Mouse (Mus musculus) hindbrain, embryonic 14.5 days (tissue): ENCODE measurements at regions not wholly inside any gene's neighbourhood (a gene's known extent, or its start where the extent isn't known, plus 50 kb on each side); places are given as distances from the start of the nearest gene placed in this dataset.

Experiments
- ATAC-seq: fragments of 200-750 bp; cut with Nextera tagmentation; 2 replicates; pipeline ENCODE4 v1.8.0; 2017; ENCODE audit warnings: moderate number of reproducible peaks, mild to moderate bottlenecking, moderate TSS enrichment, moderate library complexity; ENCODE audit not compliant: low FRiP score
- DNase-seq: peaks from one replicate; pipeline ENCODE4 v3.0.0-alpha.2; 2015; ENCODE audit warnings: low spot score
- H3K27ac ChIP-seq: fragments of 300-500 bp; sonication (generic); 2 replicates; pipeline ENCODE4 v1.5.1; 2014; ENCODE audit warnings: mild to moderate bottlenecking, moderate library complexity
- H3K27me3 ChIP-seq: fragments of 300-500 bp; sonication (generic); 2 replicates; pipeline ENCODE4 v1.6.1; 2014; ENCODE audit warnings: mild to moderate bottlenecking, low read length, mixed read lengths; ENCODE audit not compliant: control insufficient read depth, insufficient read depth
- H3K36me3 ChIP-seq: fragments of 300-500 bp; sonication (generic); replicated peaks from 2 replicates; pipeline ENCODE4 v1.6.1; 2014; ENCODE audit not compliant: control insufficient read depth, insufficient read depth
- H3K4me1 ChIP-seq: fragments of 300-500 bp; sonication (generic); replicated peaks from 2 replicates; pipeline ENCODE4 v1.6.1; 2014; ENCODE audit warnings: antibody characterized with exemption, low read length, mixed read lengths; ENCODE audit not compliant: control insufficient read depth, insufficient read depth
- H3K4me2 ChIP-seq: fragments of 300-500 bp; sonication (generic); replicated peaks from 2 replicates; pipeline ENCODE4 v1.6.1; 2014; ENCODE audit warnings: mild to moderate bottlenecking, moderate library complexity
- H3K4me3 ChIP-seq: fragments of 300-500 bp; sonication (generic); replicated peaks from 2 replicates; pipeline ENCODE4 v1.5.1; 2014; ENCODE audit warnings: mild to moderate bottlenecking, low read length
- H3K9ac ChIP-seq: fragments of 300-500 bp; sonication (generic); 2 replicates; pipeline ENCODE4 v1.6.1; 2014
- H3K9me3 ChIP-seq: fragments of 300-500 bp; sonication (generic); 2 replicates; pipeline ENCODE4 v1.6.1; 2016; ENCODE audit warnings: low read length; ENCODE audit not compliant: control insufficient read depth
- WGBS: fragments of 180-500 bp; shearing (Covaris S2); extraction: QIAGEN DNeasy Blood & Tissue Kit; methylation state at CpG from one replicate; pipeline ENCODE4 v1.1.7; 2014; 5-methylcytosine and 5-hydroxymethylcytosine counted together

DNA sequence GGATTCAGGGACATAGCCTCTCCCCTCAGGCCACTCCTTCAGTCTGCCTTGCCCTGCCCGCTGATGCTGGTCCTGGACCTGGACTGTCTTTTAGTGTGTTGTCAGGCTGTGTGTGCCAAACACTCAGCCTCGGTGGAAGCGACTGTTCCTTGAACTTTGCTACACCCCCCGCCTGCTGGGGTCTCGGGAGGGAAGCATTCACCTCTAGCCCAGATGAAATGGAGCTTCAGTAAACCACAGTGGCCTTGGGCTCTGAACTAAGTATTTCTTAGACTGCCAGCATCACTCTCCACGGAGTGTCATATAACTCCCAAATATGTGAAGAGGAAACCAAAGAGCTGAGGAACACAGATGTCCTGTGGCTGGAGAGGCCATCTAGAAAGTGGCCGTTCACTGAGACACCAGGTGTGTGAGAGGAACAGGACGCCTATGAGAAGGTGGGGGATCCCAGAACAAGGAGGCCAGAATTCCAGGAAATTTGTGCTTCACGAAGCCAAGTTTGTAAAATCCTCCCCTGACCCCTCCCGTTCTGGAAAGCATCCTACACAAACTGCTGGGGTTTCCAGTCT lies 170.2 kb downstream of the Zfp36l1 start:
- 73% methylated on average over 10 of the region's 10 CpGs for WGBS
- no peak for ATAC-seq
- H3K27me3 ChIP-seq: no peaks in the 10 kb centered on the region

DNA sequence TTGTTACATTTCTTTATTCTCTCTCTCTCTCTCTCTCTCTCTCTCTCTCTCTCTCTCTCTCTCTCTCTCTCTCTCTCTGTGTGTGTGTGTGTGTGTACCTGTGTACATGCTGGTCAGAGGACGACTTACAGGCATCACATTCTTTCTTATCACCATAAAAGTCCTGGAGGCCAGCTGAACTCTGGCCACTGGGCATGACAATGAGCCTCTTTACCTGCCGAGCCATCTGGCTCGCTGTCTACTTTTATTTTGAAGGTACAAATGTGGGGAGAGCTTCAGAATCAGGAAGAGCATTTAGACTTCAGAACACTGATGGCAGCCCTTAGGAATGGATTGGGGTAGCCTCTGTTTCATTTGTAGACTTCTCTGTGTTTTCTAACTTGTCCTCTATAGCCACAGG lies 171.0 kb downstream of the Zfp36l1 start:
- no peak for ATAC-seq
- WGBS: 50% methylated on average over 3 of the region's 3 CpGs

More for the DNA sequence above, 170.2 kb downstream of the Zfp36l1 start:
- no peak overlapping the region for H3K9ac ChIP-seq
- 0 out of 2 replicates have a peak, but pooled peaks cover 7% of the 10 kb centered on the region for H3K4me1 ChIP-seq
- no peak overlapping the region for H3K27ac ChIP-seq
- H3K36me3 ChIP-seq: no peaks in the 10 kb centered on the region
- H3K9me3 ChIP-seq: no peaks in the 10 kb centered on the region
- H3K4me2 ChIP-seq: no peak overlapping the region
- H3K4me3 ChIP-seq: no peak overlapping the region
- DNase-seq: no peak

DNA sequence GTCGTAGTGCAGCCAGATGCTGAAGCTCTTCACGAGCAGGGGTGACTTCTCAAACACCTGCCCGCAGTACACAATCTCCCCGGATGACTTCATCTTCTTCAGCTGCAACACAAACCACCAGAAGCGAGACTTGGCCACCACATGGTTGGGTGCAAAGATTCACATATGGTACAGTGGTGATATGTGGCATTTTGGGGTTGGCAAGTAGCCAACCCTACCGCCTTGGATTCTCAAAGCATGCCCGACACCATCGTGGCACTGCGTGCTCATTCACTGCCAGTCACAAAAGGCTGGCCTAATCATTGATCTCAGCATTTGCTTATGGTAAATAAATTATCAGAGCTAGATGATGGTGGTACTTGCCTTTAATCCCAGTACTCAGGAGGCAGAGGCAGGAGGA lies 173.4 kb downstream of the Zfp36l1 start:
- no peak for ATAC-seq
- WGBS: 92% methylated on average over 9 of the region's 9 CpGs
- H3K4me2 ChIP-seq: no peak overlapping the region
- no peak for DNase-seq
- peaks cover 6% of the 10 kb centered on the region; the same call in 1 of the 2 replicates for H3K4me1 ChIP-seq
- H3K4me3 ChIP-seq: no peak overlapping the region
- no peak overlapping the region for H3K27ac ChIP-seq
- H3K36me3 ChIP-seq: no peaks in the 10 kb centered on the region
- no peaks in the 10 kb centered on the region for H3K27me3 ChIP-seq
- H3K9me3 ChIP-seq: no peaks in the 10 kb centered on the region
- H3K9ac ChIP-seq: no peak overlapping the region

More for the DNA sequence above, 171.0 kb downstream of the Zfp36l1 start:
- Histone ChIP-seq H3K9ac (no peak overlapping the region), H3K4me1 (peaks cover 12% of the 10 kb centered on the region; the same call in 1 of the 2 replicates), H3K27me3 (no peaks in the 10 kb centered on the region), H3K4me3 (no peak overlapping the region), H3K9me3 (no peaks in the 10 kb centered on the region), H3K36me3 (no peaks in the 10 kb centered on the region), H3K27ac (no peak overlapping the region), H3K4me2 (no peak overlapping the region)
- no peak for DNase-seq

DNA sequence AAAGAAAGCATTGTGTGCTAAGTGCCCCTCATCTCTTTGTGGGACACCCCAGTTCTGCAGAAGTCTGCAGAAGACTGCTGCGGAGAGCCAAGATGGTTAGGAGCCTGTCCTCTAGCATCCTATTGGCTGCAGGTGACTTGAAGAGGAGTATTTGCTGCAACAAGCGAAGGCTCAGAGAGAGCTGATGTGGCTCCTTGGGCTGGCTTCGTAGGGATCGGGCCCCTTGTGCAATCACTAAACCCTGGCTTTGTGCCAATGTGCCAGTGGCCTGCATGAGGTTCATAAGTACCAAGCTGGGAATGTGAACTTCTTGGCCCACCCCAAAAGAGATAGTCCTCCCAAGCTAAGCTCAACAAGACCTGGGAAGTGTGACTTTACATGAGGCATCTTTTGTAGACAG lies 174.9 kb downstream of the Zfp36l1 start:
- Histone ChIP-seq H3K36me3 (no peaks in the 10 kb centered on the region), H3K4me3 (no peak overlapping the region), H3K27ac (no peak overlapping the region), H3K4me1 (peaks cover 5% of the 10 kb centered on the region; the same call in 1 of the 2 replicates), H3K4me2 (no peak overlapping the region), H3K27me3 (no peaks in the 10 kb centered on the region), H3K9me3 (no peaks in the 10 kb centered on the region), H3K9ac (no peak overlapping the region)
- no peak for ATAC-seq
- DNase-seq: no peak
- WGBS: 95% methylated on average over 4 of the region's 4 CpGs

DNA sequence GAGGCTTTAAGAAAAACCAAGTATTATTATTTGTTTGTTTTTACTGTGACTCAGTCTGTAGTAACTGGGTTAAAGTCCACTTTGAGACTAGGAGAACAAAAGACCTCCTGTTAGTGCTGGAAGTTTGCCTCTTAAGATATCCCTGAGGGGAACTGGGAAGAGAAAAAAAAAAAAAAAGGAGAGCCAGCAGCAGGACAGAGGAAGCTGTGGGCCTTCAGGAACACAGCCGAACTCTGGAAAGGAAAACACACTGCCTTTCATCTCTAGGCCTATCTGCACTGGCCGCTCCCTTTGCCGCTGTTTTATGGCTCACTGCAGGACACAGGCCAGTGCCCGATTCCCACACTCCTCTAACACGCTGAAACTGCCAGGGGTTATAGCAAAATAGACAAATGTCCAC lies 176.1 kb downstream of the Zfp36l1 start:
- no peak overlapping the region for H3K4me2 ChIP-seq
- DNase-seq: no peak
- no peaks in the 10 kb centered on the region for H3K9me3 ChIP-seq
- H3K27ac ChIP-seq: peak overlapping the region; percentile 67
- H3K27me3 ChIP-seq: no peaks in the 10 kb centered on the region
- WGBS: 51% methylated on average over 5 of the region's 5 CpGs
- no peaks in the 10 kb centered on the region for H3K36me3 ChIP-seq
- H3K4me3 ChIP-seq: no peak overlapping the region
- no peak for ATAC-seq
- no peak overlapping the region for H3K9ac ChIP-seq
- H3K4me1 ChIP-seq: peaks cover 5% of the 10 kb centered on the region; the same call in 1 of the 2 replicates

DNA sequence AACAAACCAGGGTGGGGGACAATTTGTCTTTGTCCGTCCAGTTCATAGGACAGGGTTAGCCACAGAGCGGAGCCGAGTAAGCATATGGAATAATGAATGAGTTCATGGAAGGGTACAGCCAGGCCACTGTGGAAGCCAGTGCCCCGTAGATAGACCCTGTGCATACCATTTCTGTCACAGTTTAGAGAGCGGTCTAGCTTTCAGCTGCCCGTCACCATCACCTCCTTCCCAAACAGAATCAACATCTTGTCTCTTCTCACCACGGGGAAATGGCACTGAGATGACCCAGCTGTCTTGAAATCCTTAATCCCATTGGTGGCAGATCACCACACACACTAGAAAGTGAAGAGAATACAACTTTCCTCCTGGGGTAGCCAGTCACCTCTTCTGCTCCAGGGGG lies 178.7 kb downstream of the Zfp36l1 start:
- Histone ChIP-seq H3K27ac (no peak overlapping the region), H3K4me1 (peaks cover 5% of the 10 kb centered on the region; the same call in 1 of the 2 replicates), H3K4me3 (no peak overlapping the region), H3K9ac (no peak overlapping the region), H3K27me3 (no peaks in the 10 kb centered on the region), H3K4me2 (no peak overlapping the region), H3K36me3 (no peaks in the 10 kb centered on the region), H3K9me3 (no peaks in the 10 kb centered on the region)
- DNase-seq: no peak
- WGBS: 39% methylated on average over 7 of the region's 7 CpGs
- ATAC-seq: no peak

DNA sequence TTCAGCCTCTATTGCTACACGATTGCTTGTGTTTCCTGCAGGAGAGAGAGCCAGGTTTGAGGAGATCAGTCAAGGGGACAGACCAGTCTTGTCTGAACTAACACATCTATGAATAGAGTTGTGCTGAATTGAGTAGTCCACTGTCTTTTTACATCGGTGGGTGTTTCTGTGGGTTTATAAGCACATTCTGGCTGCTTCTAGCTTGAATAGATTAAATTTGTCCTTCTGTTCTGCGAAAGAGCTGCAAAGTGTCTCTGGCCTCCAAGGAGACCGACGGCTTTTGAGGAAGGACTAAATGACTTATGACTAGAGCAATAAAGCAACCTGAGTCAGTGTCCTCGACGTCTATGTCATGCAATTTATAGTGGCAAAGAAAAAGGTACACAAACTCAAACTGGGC lies 179.9 kb downstream of the Zfp36l1 start:
- H3K4me2 ChIP-seq: no peak overlapping the region
- H3K9me3 ChIP-seq: no peaks in the 10 kb centered on the region
- no peak overlapping the region for H3K9ac ChIP-seq
- ATAC-seq: no peak
- peaks cover 17% of the 10 kb centered on the region for H3K4me1 ChIP-seq
- no peak overlapping the region for H3K4me3 ChIP-seq
- no peak overlapping the region for H3K27ac ChIP-seq
- no peak for DNase-seq
- no peaks in the 10 kb centered on the region for H3K36me3 ChIP-seq
- WGBS: 66% methylated on average over 7 of the region's 7 CpGs
- no peaks in the 10 kb centered on the region for H3K27me3 ChIP-seq

DNA sequence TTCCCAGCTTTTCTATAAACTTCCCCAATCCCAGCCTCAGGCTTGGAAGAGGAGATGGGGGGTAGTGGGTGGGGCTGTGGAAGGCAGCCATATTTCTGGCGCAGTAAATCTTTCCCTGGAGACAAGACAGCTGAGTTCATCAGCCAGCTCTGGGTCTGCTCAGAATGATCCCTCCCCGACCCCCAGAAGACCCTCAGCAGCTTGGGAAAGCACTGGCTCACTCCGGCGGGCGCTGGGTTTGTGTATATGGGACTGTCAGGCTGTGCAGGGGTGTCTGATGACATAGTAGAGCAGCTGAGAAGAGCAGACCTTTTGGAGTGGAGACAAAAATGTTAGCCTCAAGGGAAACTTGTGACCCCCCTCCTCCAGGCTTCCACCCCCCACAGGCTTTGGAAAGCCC lies 181.4 kb downstream of the Zfp36l1 start:
- no peak overlapping the region for H3K9ac ChIP-seq
- no peak overlapping the region for H3K4me3 ChIP-seq
- WGBS: 47% methylated on average over 5 of the region's 5 CpGs

DNA sequence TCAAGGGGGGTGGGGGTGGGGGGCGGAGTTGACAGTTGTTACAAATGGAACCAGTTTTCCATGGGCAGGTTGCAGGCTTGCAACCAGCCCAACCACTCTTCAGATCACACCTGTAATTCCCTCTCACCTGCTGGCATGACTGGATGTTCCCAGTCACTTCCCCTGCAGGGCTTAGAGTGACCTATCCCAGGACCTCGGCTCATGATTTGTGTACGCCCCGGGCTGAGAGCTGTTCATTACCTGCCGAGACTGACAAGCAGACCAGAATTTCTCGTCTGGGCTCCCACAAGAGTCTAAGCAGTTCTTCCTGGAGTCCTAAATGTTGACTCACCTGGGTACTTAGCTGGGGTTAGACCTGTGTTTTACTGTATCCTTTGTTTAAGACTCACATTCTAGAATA lies 183.0 kb downstream of the Zfp36l1 start:
- DNase-seq: no peak
- H3K4me3 ChIP-seq: no peak overlapping the region
- 88% methylated on average over 6 of the region's 6 CpGs for WGBS

More for the DNA sequence above, 181.4 kb downstream of the Zfp36l1 start:
- H3K27ac ChIP-seq: no peak overlapping the region
- no peaks in the 10 kb centered on the region for H3K36me3 ChIP-seq
- no peak for ATAC-seq
- no peaks in the 10 kb centered on the region for H3K9me3 ChIP-seq
- peaks cover 26% of the 10 kb centered on the region for H3K4me1 ChIP-seq
- no peaks in the 10 kb centered on the region for H3K27me3 ChIP-seq
- no peak for DNase-seq
- no peak overlapping the region for H3K4me2 ChIP-seq

More for the DNA sequence above, 183.0 kb downstream of the Zfp36l1 start:
- H3K27me3 ChIP-seq: no peaks in the 10 kb centered on the region
- no peaks in the 10 kb centered on the region for H3K9me3 ChIP-seq
- no peak overlapping the region for H3K27ac ChIP-seq
- H3K9ac ChIP-seq: no peak overlapping the region
- H3K36me3 ChIP-seq: no peaks in the 10 kb centered on the region
- peaks cover 42% of the 10 kb centered on the region for H3K4me1 ChIP-seq
- ATAC-seq: no peak
- no peak overlapping the region for H3K4me2 ChIP-seq
